Mouse (Mus musculus) liver, postnatal 0 days (tissue): ENCODE data around the gene Gpatch2l. TPM values are rescaled to one million over a fixed set of nuclear protein-coding genes. Genes with fewer than 3 reads are reported as not detected.

Experiments used
- ATAC-seq: fragments of 200-750 bp; cut with Nextera tagmentation; 2 replicates; pipeline ENCODE4 v1.8.0; 2017; ENCODE audit warnings: mild to moderate bottlenecking, moderate library complexity
- DNase-seq: peaks from one replicate; pipeline ENCODE4 v3.0.0-alpha.2; 2016
- H3K27ac ChIP-seq: fragments of 300-500 bp; sonication (generic); 2 replicates; pipeline ENCODE4 v1.5.1; 2014; ENCODE audit warnings: antibody characterized with exemption, moderate library complexity, mild to moderate bottlenecking, low read depth
- H3K27me3 ChIP-seq: fragments of 300-500 bp; sonication (generic); 2 replicates; pipeline ENCODE4 v1.6.1; 2014; ENCODE audit warnings: low read length, control low read depth, mixed read lengths; ENCODE audit not compliant: insufficient read depth
- H3K36me3 ChIP-seq: fragments of 300-500 bp; sonication (generic); replicated peaks from 2 replicates; pipeline ENCODE4 v1.6.1; 2014; ENCODE audit warnings: mild to moderate bottlenecking, control low read depth, low read length, moderate library complexity, mixed read lengths; ENCODE audit not compliant: insufficient read depth
- H3K4me1 ChIP-seq: fragments of 300-500 bp; sonication (generic); 2 replicates; pipeline ENCODE4 v1.6.1; 2014; ENCODE audit warnings: antibody characterized with exemption, mild to moderate bottlenecking, control low read depth; ENCODE audit not compliant: insufficient read depth
- H3K4me2 ChIP-seq: fragments of 300-500 bp; sonication (generic); 2 replicates; pipeline ENCODE4 v1.6.1; 2014; ENCODE audit warnings: low read depth, mild to moderate bottlenecking, low read length, moderate library complexity, mixed read lengths
- H3K4me3 ChIP-seq: fragments of 300-500 bp; sonication (generic); 2 replicates; pipeline ENCODE4 v1.5.1; 2014; ENCODE audit warnings: low read depth, low read length
- H3K9ac ChIP-seq: fragments of 300-500 bp; sonication (generic); replicated peaks from 2 replicates; pipeline ENCODE4 v1.6.1; 2014; ENCODE audit warnings: mild to moderate bottlenecking, moderate library complexity
- H3K9me3 ChIP-seq: fragments of 300-500 bp; sonication (generic); 2 replicates; pipeline ENCODE4 v1.6.1; 2016; ENCODE audit warnings: mild to moderate bottlenecking, control low read depth, low read length, mixed read lengths
- CTCF ChIP-seq: sonication (generic); IDR thresholded peaks from 2 replicates; pipeline ENCODE4 v1.5.1; 2016; ENCODE audit warnings: antibody characterized with exemption, low read depth
- EP300 ChIP-seq: IDR thresholded peaks from 2 replicates; pipeline ENCODE4 v1.6.1; 2016; ENCODE audit warnings: antibody characterized with exemption, low read depth, mild to moderate bottlenecking
- WGBS: fragments of 180-500 bp; shearing (Covaris S2); extraction: QIAGEN DNeasy Blood & Tissue Kit; methylation state at CpG from one replicate; pipeline ENCODE4 v1.1.7; 2014; ENCODE audit not compliant: insufficient replicate concordance; 5-methylcytosine and 5-hydroxymethylcytosine counted together
- polyA plus RNA-seq: library from polyadenylated mRNA; unstranded; fragments of >200 nt; fragmentation: Nextera tagmentation; extraction: Ambion mirVana; gene quantifications from 2 replicates; pipeline ENCODE4 v1.2.1, GENCODE M21; 2015

The Gpatch2l gene
- polyA plus RNA-seq, result 4.7 and 5.5 TPM in 2 replicates

DNA sequence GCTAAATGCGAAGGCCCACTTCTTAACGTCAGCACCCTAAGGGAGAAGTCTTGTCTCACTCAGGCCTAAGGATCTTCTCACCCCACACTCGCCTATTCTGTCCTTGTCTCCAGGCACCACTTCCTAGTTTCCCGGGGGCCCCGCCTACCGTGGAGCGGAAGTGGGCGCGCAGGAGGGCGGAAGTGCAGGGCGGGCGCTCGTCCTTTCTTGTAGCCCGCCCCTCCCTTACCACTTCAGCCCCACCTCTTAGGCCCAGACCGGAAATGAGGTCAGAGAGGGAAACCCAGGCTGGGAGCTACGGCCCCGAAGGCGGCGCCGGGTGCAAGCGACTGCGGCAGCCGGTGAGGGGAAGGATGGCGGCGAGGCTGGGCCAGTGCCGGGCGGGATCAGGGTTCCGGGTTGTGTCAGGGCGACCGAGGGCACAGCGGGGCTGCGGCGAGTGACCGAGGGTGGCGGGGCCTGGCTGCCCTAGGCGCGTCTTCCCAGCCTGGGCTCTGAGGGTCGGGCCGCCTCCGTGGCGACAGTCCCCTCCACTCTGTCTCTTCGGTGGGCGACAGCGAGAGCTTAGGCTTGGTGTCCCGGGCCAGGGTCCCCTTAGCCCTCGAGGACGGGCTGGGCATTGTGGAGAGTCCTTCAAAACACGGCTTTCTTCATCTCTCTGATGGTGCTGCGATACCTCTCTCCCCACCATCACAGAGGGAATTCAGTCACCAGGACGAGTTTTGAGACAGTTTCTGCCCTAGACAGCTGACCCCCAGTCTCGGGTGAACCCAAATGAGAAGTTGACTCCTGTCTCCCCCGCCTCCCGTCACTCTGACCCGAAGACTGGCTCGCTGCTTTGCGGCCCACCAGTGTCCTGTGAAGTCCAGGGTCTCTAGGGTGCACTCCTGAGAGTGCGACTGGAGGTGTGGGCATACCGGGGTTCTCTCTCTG lies at the start of gene Gpatch2l:
Gene Gpatch2l, plus strand, starts transcription at position 255 of the 933 bp plus-strand sequence.
- Histone ChIP-seq H3K9ac (peak within 1 kb of the TSS; percentile 78), H3K27ac (peak within 1 kb of the TSS; percentile 79), H3K9me3 (no peaks in the 10 kb centered on the region), H3K4me2 (peak within 1 kb of the TSS; percentile 88), H3K36me3 (peaks cover 17% of the 10 kb centered on the region; the same call in 1 of the 2 replicates), H3K4me3 (peak within 1 kb of the TSS; percentile 73), H3K27me3 (no peaks in the 10 kb centered on the region), H3K4me1 (peaks cover 13% of the 10 kb centered on the region)
- peak; percentile 97 for DNase-seq
- peak; percentile 100 for ATAC-seq
- WGBS, result 1% methylated on average over 58 of the region's 58 CpGs
- TF ChIP-seq CTCF (no peak), EP300 (peak; percentile 65)

GRCm38 (mm10) chr12:86192036-86192449 lies 49.6 kb upstream of the Gpatch2l start:
- no peaks in the 10 kb centered on the region for H3K4me1 ChIP-seq
- no peak overlapping the region for H3K9ac ChIP-seq
- no peak for DNase-seq
- no peaks in the 10 kb centered on the region; the same call in 1 of the 2 replicates for H3K27me3 ChIP-seq
- TF ChIP-seq EP300 (no peak), CTCF (no peak)
- no peak overlapping the region for H3K4me2 ChIP-seq
- no peak overlapping the region for H3K27ac ChIP-seq
- H3K36me3 ChIP-seq, result no peaks in the 10 kb centered on the region
- no peaks in the 10 kb centered on the region for H3K9me3 ChIP-seq
- H3K4me3 ChIP-seq, result no peak overlapping the region
- no peak for ATAC-seq
- 68% methylated on average over 15 of the region's 15 CpGs for WGBS

DNA sequence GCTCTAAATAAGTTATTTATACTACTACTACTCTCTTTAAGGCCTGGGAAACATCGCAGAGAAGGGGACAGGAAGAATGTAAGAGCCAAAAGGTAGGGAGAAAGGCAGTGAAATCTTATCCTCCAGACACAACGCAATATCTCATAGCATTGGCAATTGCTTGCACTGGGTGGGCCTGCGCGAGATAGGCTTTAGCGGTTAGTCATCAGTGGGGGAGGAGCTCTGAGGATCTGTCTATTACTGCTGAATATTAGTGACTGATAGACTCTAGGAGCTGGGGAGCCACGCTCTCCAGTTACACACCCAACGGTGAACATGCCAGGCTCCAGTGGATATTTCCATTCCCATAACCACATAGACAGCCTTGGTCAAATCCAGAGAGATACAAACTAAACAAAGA lies 44.7 kb upstream of the Gpatch2l start:
- H3K27me3 ChIP-seq, result no peaks in the 10 kb centered on the region
- ATAC-seq, result no peak
- TF ChIP-seq EP300, result no peak
- TF ChIP-seq CTCF, result no peak

DNA sequence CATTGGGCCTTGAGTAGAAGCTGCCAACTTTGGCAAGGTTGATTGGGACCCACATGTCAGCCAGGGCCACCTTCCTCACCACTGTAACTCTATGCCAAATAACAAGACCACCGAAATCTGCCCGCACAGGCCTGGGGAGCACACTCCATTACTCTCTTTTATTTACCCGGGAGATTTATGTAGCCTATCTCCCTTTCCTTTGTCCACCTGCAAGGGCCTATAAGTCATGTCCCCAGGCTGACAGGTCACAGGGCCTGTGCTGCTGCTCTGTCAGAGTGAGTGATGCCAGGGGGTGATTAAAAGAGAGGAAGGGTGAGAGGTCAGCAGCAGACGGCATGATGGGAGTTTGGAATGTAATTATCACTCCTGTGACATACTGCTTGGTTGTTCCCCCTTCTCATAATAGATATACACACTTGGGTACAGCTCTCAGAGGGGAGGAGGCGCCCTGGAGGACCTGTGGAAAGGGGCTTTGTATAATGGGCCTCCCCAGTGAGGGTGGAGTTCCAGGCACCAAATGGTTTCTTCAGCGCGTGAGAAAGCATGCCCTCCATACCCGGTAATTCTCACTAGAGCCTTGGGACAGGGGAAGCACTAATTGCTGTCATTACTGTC lies 38.1 kb upstream of the Gpatch2l start:
- H3K9me3 ChIP-seq, result no peaks in the 10 kb centered on the region
- no peak overlapping the region for H3K9ac ChIP-seq
- no peak overlapping the region for H3K27ac ChIP-seq
- no peak overlapping the region for H3K4me2 ChIP-seq
- H3K4me1 ChIP-seq, result no peaks in the 10 kb centered on the region
- H3K27me3 ChIP-seq, result no peaks in the 10 kb centered on the region
- no peak overlapping the region for H3K4me3 ChIP-seq
- no peaks in the 10 kb centered on the region for H3K36me3 ChIP-seq
- ATAC-seq (no peak), DNase-seq (no peak)
- TF ChIP-seq EP300, result no peak
- no peak for TF ChIP-seq CTCF
- 49% methylated on average over 8 of the region's 8 CpGs for WGBS

More for the DNA sequence above, 44.7 kb upstream of the Gpatch2l start:
- Histone ChIP-seq H3K4me2 (no peak overlapping the region), H3K9me3 (no peaks in the 10 kb centered on the region), H3K9ac (no peak overlapping the region), H3K27ac (no peak overlapping the region), H3K36me3 (no peaks in the 10 kb centered on the region), H3K4me3 (no peak overlapping the region), H3K4me1 (no peaks in the 10 kb centered on the region)
- WGBS, result 82% methylated on average over 7 of the region's 7 CpGs
- no peak for DNase-seq

GRCm38 (mm10) chr12:86211099-86211520 lies 30.5 kb upstream of the Gpatch2l start:
- no peak overlapping the region for H3K9ac ChIP-seq
- no peak for ATAC-seq
- H3K9me3 ChIP-seq, result no peaks in the 10 kb centered on the region
- H3K4me2 ChIP-seq, result no peak overlapping the region
- no peak for TF ChIP-seq EP300
- TF ChIP-seq CTCF, result no peak
- peaks cover 53% of the 10 kb centered on the region for H3K27me3 ChIP-seq
- H3K27ac ChIP-seq, result no peak overlapping the region
- no peaks in the 10 kb centered on the region for H3K4me1 ChIP-seq
- 7% methylated on average over 19 of the region's 19 CpGs for WGBS
- H3K4me3 ChIP-seq, result no peak overlapping the region
- DNase-seq, result no peak
- H3K36me3 ChIP-seq, result no peaks in the 10 kb centered on the region

DNA sequence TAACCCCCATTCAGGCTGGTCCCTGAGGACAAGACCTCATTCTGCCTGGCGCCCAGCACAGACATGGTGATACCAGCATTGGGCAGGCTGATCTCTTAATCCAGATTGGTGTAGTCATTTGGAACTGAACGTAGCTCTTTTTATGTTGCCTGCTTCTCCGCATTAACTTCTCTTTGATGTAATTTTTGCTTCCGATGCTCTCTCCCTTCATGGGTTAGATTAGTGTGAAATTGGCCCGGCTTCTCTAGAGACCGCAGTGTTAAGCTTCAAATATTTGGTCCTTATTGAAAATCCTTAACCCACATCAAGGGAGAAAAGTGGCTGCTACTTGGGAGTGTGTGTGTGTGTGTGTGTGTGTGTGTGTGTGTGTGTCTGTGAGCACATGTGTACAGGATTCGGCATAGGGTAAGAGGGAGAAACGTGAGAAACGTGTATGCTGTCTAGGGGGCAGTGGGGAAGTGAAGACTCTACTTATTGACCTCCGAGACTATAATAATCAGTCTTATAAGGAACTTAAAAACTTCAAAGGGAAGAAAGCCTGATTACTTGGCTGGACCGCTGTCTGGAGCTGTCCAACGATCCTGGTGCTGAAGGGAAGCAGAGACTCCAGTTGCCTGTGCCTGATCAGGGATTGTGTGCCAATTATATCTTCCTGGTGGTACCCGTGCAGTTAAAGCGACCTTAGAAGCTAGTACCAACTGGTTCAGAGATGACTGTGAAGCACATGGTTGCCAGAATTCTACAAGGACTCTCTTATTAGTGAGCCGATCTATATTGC lies 28.8 kb upstream of the Gpatch2l start:
- WGBS, result 40% methylated on average over 15 of the region's 15 CpGs
- Histone ChIP-seq H3K4me3 (no peak overlapping the region), H3K27me3 (peaks cover 66% of the 10 kb centered on the region), H3K27ac (no peak overlapping the region), H3K4me2 (no peak overlapping the region), H3K36me3 (no peaks in the 10 kb centered on the region), H3K9me3 (no peaks in the 10 kb centered on the region), H3K9ac (no peak overlapping the region), H3K4me1 (no peaks in the 10 kb centered on the region; the same call in 1 of the 2 replicates)
- ATAC-seq (no peak), DNase-seq (peak; percentile 70)
- TF ChIP-seq EP300 (no peak), CTCF (no peak)
